Mouse (Mus musculus): ENCODE results near the gene Pemt.

Pemt gene

DNA sequence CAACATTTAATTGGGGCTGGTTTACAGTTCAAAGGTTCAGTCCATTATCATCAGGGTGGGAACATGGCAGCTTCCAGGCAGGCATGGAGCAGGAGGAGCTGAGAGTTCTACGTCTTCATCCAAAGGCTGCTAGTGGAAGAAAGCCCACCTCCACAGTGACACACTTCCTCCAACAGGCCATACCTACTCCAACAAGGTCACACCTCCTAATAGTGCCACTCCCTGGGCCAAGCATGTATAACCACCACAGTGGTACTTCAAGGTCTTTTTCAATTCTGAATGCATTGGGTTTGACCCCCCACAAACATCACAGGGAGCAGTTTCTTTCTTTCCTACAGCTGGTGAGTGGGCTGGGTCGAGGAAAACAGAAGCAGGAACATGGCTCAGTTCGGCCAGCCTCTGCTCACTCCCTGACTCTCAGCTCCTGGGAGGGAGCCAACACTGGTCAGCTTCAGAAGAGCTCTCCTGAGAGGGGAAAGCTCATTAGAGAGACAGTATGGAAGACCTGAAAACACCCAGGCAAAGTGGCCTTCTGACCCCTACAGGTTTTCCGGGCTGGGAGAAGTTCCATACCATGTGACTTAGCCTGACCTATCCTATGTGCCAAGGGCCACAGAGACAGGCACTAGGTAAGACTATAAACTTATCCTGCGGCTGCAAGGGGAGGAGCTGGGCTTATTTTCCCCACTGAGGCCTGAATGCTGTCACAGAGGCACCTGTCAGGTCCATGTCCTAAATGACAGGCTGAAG is 44.9 kb downstream of the Pemt start:
- no peak for DNase-seq (ENCODE audit: low spot score in 2 of 2)

DNA sequence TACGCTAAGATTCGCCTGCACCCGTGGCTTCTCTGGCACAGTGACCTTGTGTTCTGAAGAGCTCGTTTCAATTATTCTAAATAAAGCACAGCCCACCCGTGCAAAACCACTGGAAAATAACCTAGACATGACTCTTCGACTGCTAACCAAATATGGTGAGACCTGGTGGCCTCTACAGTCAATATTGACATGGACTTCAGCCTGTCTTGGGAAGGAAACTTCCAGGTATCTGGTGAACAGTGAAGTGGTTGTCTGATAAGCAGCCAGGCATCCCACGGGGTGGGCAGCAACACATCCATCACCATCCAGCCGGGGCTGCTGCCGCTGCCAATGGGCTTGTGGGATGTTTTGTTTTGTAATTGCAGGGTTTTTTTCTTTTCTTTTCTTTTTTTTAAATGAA is 52.0 kb downstream of the Pemt start:
- no peak for DNase-seq (ENCODE audit: low spot score in 2 of 2)

DNA sequence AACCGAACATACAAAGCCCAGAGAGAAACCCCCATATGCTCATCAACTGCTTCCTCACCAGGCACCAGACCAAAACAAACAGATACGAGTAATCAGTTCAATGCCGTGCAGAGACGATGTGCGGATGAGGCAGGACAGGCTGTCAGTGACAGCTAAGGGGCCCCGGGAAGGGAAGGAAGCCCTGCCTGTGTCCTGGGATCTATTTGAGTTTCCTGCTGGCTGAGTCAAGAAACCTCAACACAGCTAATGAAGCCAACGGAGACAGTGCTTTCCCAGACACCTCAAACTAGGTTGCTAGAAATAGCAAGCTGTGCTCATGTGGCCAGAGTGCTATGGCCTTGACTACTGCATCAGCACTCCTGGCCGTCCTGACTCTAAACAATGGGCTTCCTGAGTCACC is 54.9 kb downstream of the Pemt start:
- no peak for DNase-seq (ENCODE audit: low spot score in 2 of 2)

DNA sequence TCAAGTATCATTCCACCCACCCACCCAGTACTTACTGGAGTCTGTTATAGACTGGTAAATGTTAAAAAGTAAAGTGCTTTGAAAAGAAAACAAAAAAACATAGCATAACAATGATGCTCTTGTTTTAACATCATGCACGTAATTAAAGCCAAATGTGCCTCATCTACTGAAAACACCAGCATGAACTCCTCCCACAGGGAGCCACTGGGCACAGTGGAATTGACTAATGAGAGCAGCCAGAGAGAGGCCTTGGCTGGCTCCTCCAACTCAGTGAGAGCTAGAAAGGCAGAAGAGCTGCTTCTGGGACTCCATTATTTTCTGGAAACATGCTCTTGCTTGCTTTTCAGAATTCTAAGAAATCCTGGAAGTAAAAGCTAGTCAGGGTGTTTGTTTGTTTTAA is 56.9 kb downstream of the Pemt start:
- DNase-seq (ENCODE audit: low spot score in 2 of 2) = no peak

DNA sequence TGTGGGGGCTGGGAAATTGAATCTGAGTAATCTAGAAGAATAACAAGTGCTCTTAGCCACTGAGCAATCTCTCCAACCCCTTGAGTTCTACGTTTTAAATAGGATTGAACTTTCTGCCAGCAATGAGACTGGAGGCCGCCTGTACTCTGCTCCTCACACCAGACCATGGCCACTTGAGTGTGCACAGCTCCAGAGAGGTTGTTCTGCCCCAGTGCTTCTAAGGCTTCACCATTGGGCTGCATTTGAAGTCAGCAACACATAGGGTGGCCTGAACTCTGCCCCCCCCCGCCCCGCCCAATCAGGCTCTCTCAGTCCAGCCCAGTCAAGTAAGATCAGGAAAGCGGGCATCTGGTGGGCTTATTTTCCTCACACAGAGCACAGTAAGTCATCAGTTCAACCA is 68.5 kb downstream of the Pemt start:
- no peak for DNase-seq (ENCODE audit: low spot score in 2 of 2)

DNA sequence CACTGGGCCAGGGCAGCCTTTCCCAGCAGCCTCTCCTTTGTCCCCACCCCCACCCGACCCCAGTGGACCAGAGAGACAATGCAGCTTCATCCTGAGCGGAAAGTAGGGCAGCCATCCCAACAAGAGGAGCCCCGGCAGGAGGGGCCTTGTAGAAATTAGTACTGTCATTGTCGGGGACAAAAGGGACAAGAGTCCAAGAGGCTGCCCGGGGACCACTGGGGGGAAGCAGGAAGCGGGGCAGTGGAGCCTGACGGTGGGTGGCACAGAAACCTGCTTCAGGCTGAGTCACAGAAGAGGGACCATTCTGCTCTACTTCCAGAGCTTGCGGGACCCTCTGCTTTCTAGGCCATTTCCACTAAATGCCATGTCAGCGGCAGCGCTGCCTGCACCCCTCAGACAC is 71.0 kb downstream of the Pemt start:
- DNase-seq (ENCODE audit: low spot score in 2 of 2) = no peak

DNA sequence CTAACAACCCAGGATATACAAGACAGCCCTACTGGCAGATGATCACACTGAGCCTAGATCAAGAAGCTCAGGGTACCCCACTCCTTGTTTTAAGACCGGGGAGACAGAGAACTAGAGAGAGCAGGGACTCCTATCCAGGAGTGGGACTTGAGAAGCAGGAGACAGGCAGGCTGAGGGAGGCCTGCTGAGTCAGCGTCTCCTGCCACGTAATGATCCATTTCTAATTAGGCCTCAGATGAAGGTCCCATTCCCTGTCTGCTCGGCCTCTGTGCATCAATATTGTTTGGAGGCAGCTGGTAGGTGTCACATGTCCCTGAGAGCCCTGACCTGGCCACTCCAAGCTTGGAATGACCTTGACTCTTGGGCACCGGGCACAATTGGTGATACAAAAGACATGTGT is 72.9 kb downstream of the Pemt start:
- no peak for DNase-seq (ENCODE audit: low spot score in 2 of 2)

DNA sequence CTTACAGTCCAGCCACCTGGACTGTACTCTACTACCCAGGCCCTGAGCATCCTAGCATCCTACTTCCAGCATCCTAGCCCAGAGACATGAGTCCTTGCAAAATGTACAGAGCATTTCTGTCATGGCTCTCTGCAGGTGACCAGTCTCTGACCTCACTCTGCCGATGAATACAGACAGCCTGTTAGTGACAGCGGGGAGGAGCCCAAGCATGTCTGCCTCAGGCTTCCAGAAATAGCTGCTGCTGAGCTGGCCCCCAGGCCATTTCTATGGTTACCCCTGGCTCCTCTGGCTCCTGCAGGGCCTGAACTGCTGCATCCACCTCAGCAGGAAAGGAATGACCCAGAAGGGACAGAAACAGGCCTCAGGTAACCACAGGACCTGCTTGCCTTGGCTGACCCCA is 74.6 kb downstream of the Pemt start:
- no peak for DNase-seq (ENCODE audit: low spot score in 2 of 2)

DNA sequence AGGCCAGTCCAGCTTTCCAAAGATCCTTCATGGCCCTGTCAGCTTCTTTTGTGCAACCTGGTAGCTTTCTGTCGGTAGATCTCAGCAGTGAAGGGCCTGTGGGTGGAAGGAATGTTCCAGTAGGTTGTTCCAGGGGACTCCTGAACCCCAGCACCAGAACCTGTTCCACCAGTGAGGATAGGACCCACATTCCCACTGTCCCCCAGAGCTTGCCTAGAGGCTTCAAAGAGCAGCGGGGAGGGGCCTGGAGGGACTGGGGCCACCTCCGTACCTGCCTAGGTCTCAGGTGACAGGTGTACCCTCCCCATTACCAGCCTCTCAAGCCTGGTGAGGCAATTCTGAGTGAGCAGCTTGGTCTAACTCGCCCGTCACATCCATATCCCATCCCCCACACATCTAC is 75.5 kb downstream of the Pemt start:
- no peak for DNase-seq (ENCODE audit: low spot score in 2 of 2)

DNA sequence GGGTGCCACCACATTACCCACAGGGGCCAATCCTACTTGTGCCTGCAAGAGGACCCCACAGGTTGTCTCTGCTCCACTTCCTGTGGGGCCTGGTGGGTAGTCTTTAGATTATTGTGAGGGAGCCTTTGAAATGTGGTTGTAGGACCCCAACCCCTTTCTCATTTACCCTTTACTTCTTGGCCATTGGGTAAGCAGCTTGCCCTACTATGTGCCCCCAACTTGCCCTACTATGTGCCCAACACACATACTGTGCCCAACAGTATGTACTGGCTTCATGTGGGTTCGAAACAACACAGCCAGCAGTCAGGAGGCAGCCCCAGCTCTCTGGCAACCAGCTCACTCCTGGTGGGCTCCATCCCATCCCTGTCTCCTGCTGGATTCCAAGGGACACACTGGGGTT is 78.5 kb downstream of the Pemt start:
- DNase-seq (ENCODE audit: low spot score in 2 of 2) = no peak

DNA sequence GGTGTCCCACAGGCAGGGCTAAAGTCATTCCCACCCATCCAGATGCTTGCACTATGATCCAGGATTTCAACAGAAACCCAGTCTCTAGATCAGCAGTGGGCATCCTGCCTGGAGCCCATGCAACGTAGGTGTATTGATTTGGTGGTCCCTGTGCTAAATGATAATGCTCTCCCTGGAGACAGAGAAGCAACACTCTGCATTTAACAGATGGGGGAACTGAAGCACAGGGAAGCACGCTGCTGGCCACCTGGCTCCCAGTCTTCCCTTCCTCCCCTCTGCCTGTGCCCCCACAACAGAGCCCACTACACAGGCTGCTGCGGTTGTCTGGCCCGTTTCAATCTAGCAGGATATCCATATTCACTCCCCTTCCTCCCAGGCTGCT is 80.2 kb downstream of the Pemt start:
- DNase-seq (ENCODE audit: low spot score in 2 of 2) = no peak

DNA sequence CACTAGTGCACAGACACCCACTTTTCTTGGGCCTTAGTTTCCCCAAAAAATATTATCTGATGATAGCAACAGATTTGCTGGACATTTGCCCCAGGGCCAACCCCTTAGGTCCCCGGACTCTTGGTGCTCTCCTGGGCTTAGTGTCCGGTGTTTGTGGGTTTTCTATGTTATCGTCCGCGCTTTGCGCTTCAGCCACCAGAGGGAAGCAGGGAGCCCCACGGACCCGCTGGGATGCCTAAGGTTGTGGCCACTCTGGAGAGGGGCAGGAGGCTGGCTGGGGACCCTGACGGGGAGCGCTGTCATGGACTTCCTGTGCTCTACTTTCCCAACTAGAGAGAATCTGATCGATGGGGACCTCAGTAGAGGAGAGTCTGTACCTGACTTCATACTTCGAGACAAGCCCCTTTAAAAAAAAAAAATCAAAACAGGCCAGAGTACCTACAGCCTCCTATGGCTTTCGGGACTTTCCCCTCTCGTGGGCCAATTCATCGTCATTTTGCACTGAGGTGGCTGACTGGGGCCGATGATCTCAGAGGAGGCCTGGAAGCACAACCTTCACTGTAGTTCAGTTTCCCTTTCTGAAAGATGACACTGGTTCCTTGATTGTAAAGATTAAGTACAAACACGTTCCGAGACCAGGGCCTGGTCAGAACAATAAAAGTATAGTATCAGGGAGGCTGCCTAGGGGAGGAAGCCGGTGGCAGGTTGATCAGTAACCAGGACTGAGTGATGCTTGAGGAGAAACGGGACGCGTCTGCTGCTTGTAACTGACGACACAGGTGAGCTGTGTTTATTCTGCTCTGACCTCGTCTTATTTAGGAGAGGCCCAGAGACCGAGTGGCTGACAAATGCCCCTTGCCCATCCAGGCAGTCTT is 80.8 kb downstream of the Pemt start:
- peak; percentile 71 to 88 for DNase-seq (ENCODE audit: low spot score in 2 of 2)

DNA sequence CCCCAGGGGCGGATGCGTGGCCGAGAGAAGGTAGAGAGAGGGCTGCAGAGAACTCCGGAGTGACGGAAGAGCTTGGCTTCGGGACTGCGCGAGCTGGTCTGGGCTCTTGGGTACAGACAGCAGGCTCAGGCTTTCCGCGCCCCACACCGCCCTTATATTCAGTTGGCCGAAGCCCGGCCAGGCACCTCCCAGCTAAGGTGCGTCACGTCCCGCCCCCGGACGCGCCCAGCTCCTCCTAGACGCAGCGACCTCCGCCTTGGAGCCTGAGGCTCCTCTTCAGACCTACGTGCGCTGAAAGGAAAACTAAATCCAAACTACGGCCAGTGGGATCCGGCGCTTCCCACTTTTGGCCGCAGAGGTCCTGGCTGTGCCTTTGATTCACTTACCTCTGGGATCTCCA is 81.5 kb downstream of the Pemt start, which contains the start of gene Rasd1:
Gene Rasd1, minus strand, starts transcription at position 127 of the 400 bp plus-strand sequence.
- DNase-seq (ENCODE audit: low spot score in 2 of 2) = peak; percentile 80 to 88

DNA sequence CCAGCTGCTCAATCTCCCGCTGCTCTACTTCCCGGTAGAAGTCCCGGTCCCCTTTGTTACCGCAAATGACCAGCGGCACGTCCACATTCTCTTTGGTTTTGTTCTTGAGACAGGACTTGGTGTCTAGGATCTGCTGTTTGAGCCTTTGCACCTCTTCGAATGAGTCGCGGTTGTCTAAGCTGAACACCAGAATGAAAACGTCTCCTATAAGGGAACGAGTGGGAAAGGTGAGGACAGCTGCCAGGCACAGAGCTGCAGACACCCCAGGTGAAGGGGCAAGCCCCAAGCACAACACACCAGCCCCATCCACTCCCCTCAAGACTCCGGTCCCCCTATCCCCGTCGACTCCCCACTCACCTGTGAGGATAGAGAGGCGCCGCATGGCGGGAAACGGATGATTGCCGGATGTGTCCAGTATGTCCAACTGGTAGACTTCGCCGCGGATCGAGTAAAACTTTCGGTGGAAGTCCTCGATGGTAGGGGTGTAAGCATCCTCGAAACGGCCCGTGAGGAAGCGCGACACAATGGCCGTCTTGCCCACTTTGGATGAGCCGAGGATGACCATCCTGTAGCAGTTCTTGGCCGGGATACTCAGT is 82.0 kb downstream of the Pemt start:
- peak in 1 of 2 experiments; percentile 73 for DNase-seq (ENCODE audit: low spot score in 2 of 2)

DNA sequence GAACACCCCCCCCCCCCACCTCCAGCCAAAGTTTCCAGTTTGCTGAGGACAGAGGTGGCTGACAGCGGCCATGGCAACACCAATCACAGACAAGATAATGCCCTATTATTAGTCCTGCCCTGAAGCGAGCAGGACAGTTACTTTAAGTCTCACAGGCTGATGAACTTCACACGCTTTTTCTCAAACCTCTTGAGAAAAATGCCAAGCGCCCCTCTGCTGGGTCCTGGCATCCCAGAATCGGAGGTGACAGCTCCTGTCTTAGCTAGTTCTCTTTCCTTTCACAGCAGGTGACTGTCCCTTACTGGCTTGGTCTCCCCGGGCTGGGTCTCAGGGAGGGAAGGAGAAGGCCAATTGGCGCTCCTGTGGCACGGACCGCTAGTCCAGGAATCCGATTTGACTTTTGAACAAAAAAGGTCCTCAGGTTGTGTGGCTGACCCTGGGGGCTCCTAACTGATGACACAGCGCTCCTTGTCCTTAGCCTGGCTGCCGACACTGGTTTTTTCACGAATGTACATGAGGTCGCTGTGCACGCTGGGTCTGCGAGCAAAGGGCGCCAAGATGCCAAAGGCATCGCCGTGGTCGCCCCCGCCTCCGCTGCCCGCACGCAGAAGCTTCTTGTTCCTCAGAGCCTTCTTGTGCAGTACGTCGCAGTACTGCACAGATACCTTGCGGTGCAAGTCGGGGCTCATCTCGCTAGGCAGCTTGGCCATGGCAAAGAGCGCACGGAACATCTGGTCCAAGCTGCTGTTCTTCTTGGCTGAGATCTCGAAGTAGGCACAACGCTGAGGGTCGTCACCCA is 82.7 kb downstream of the Pemt start:
- DNase-seq (ENCODE audit: low spot score in 2 of 2) = no peak

DNA sequence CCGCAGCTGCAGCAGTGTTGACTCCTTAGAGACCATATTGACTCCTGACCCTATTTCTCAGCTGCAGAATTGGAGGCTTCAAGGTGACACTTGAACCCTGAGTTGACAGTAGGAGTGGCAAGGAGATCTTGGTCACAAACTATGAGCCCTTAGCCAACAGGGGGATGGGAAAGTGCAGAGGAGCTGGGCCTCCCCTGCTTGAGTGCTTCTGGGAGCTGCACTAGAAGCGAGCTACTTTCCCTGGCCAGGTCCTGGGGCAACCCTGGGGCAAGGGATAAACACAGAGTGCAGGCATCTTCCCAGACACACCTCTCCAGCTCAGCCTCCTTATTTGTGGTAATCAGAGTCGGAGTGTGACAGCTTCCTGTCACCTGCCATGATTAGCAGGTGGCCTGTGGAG is 83.7 kb downstream of the Pemt start:
- no peak for DNase-seq (ENCODE audit: low spot score in 2 of 2)

DNA sequence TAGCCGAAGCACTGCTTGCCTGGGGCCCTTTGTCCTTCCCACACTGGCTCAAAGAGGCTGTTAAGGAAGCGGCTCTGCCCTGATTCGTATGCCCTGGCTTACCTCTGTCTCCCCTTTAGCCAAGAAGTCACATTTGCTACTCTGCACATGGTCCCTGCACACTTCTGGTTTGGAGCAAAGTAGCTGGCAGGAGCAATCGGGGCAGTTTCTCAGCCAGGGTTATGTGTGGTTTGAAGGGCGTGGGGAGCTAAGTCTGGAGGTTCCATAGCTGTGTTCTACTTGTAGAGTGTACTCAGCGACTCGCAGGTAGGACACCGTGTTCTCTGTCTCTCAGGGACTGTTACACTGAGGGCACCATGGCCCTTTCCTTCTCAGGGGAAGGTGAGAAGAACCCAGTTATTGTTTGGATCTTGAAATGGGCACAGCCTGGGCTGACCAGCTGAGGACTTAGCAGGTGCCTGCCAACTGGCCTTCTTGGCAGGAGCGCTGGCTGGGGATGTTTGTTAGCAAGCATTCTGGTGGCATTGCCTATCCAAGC is 84.9 kb downstream of the Pemt start:
- DNase-seq (ENCODE audit: low spot score in 2 of 2) = no peak

DNA sequence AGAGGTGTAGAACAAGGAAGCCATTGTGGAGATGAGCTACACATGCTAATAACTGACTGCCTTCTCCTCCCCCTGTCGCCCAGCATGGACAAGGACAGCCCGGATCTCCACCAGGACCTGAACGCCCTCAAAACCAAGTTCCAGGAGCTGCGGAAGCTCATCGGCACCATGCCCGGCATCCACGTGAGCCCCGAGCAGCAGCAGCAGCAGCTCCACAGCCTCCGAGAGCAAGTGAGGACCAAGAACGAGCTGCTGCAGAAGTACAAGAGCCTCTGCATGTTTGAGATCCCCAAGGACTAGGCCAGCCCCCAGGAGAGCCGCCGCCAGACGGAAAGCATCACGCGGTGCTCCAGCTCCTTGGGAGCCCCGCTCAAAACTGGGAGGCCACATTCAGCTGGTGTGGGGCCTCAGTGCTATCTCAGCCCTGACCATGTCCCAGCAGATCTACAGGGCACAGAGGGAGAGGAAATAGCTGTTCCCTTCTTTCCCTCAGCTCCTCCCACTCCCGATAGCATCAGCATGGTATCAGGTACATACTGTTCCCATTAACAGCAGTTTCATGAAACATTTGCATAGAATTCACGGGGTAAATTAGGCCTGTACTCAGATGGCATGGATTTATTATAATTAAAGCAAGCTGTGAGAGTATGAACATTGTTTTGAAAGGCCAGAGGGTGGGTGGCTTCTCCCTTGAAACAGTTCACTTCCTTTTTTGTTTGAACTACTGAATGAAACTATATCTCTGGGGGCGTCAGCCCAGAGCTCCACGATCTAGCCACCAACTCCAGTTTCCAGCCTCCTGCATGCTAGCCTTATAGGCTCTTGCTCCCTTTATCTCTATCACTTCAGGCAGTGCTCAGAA is 85.6 kb downstream of the Pemt start:
- no peak for DNase-seq (ENCODE audit: low spot score in 2 of 2)

DNA sequence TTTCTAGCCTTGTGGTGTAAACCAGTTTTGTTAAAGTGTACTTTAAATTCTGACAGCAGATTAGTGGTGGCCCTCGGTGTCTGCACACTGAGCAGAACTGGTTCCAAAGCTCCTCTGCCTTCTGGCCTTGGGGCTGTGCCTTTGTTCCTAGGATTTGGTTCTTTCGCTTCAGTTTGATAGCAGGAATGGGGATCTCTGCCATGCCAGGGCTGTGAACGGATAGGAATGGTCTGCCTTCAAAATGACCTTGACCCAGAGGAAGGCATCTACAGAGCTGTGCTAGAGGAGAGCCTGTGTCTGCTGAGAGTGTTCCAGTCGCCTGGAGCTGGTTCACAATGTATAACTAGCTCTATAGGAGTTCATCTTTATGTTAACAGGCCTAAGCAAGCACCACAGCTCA is 86.8 kb downstream of the Pemt start:
- DNase-seq (ENCODE audit: low spot score in 2 of 2) = no peak

DNA sequence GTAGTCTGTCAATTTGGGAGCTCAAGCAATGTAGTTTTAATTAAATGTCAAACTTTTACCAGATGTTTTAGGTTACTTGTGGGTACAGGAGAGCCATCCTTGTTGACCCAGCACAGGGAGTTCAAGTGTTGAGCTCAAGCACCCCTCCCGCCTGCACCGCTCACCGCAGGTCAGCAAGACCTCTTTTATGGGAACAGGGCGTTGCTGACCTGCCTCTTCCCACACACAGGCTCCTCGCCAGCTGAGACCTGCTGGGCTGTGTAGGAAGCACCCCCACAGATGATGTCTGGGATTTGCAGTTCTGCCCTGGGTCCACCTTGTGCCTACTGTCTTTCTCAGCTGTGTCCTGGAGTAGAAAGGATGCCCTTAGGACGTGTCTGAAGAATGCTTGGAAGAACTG is 89.5 kb downstream of the Pemt start:
- no peak for DNase-seq (ENCODE audit: low spot score in 2 of 2)

DNA sequence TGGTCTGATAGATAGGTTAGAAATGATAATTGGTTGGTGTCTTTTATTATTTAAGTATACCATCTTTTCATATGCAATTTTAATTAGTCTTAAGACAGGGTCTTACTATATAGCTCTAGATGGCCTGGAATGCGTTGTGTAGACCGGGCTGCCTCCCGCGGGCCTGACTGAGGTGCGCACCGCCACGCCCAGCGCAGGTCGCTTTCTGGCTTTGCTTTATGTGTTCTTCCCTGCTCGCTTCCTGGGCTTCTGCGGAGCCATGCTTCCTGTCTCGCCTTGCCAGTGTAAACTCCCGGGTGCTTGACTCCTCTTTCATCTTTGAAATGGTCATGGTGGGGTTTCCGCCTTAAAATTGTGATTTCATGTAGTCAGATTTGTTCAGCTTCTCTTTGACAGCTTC is 93.4 kb downstream of the Pemt start:
- DNase-seq (ENCODE audit: low spot score in 2 of 2) = no peak
